Mouse (Mus musculus) CH12.LX (cell line): ENCODE data around the gene Cbx8.

Source experiments
- BHLHE40 ChIP-seq: IDR thresholded peaks from 2 replicates; pipeline ENCODE4 v1.6.1; 2011; ENCODE audit warnings: mild to moderate bottlenecking, low read depth, low read length, improper control_type of control experiment
- CTCF ChIP-seq, 2 experiments: IDR thresholded peaks in 1 of 2; conservative IDR thresholded peaks in 1 of 2; 2 replicates each; pipeline ENCODE4 v1.5.1; 2011 to 2012; ENCODE audit warnings: low read depth in 2 of 2, low read length in 2 of 2, improper control_type of control experiment in 1 of 2, inconsistent platforms in 1 of 2, mild to moderate bottlenecking in 1 of 2, moderate library complexity in 1 of 2
- HCFC1 ChIP-seq: IDR thresholded peaks from 2 replicates; pipeline ENCODE4 v1.6.1; 2012; ENCODE audit warnings: low read depth, mild to moderate bottlenecking, inconsistent platforms, low read length, improper control_type of control experiment
- MXI1 ChIP-seq: IDR thresholded peaks from 2 replicates; pipeline ENCODE4 v1.6.1; 2011; ENCODE audit warnings: mild to moderate bottlenecking, low read depth, low read length, improper control_type of control experiment
- MYC ChIP-seq: IDR thresholded peaks from 2 replicates; pipeline ENCODE4 v1.6.1; 2011; ENCODE audit warnings: low read depth, mild to moderate bottlenecking, improper control_type of control experiment, low read length
- POLR2A ChIP-seq: IDR thresholded peaks from 2 replicates; pipeline ENCODE4 v1.6.1; 2011; ENCODE audit warnings: low read depth, mild to moderate bottlenecking, improper control_type of control experiment, low read length
- SMC3 ChIP-seq: IDR thresholded peaks from 2 replicates; pipeline ENCODE4 v1.6.1; 2011; ENCODE audit warnings: low read depth, low read length, improper control_type of control experiment
- ZMIZ1 ChIP-seq: IDR thresholded peaks from 2 replicates; pipeline ENCODE4 v1.6.1; 2012; ENCODE audit warnings: low read depth, mild to moderate bottlenecking, inconsistent platforms, low read length, improper control_type of control experiment

DNA sequence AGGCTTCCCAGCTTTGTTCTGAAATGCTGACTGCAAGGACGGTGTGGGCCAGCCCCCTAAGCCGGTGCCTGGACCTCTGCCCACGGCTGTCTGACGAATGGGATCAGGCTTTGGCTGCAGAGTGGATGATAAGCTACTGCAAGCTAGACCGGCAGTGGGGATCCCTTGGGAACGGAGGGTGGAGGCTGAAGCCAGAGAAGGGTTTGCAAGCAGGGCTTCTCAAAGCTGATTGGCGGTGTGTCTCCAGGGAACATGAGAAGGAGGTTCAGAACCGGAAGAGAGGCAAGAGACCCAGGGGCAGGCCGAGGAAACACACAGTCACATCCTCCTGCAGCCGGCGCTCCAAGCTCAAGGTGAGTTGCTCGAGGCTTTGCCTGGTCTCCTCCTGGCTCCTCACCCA, 14.6 kb downstream of the Cbx8 start:
- TF ChIP-seq MXI1 (no peak), POLR2A (no peak), CTCF (conservative IDR thresholded peaks at IDR 0.05 in 1 of 2, IDR thresholded peaks at IDR 0.05 in 1 of 2; ENCODE audit: low read depth in 2 of 2, low read length in 2 of 2) (peak in 1 of 2 experiments; percentile 39; a peak in 2 of 4 replicates), HCFC1 (no peak), MYC (no peak), ZMIZ1 (no peak), BHLHE40 (no peak), SMC3 (peak; percentile 7; the same call in 1 of the 2 replicates)
